Mouse (Mus musculus) forebrain, embryonic 10.5 days (tissue): ENCODE data around the gene Triobp. TPM values are rescaled to one million over a fixed set of nuclear protein-coding genes. Genes with fewer than 3 reads are reported as not detected.

Source experiments
- DNase-seq: peaks from one replicate; pipeline ENCODE4 v3.0.0-alpha.2; 2017; ENCODE audit warnings: low spot score; ENCODE audit errors: extremely low spot score
- H3K27ac ChIP-seq: fragments of 300-500 bp; sonication (generic); 2 replicates; pipeline ENCODE4 v1.5.1; 2016; ENCODE audit warnings: mild to moderate bottlenecking
- H3K27me3 ChIP-seq: fragments of 300-500 bp; sonication (generic); 2 replicates; pipeline ENCODE4 v1.6.1; 2016; ENCODE audit warnings: mild to moderate bottlenecking; ENCODE audit not compliant: poor library complexity, severe bottlenecking
- H3K36me3 ChIP-seq: fragments of 300-500 bp; sonication (generic); replicated peaks from 2 replicates; pipeline ENCODE4 v1.6.1; 2016; ENCODE audit warnings: mild to moderate bottlenecking, moderate library complexity
- H3K4me1 ChIP-seq: fragments of 300-500 bp; sonication (generic); 2 replicates; pipeline ENCODE4 v1.6.1; 2016
- H3K4me3 ChIP-seq: fragments of 300-500 bp; sonication (generic); 2 replicates; pipeline ENCODE4 v1.5.1; 2016; ENCODE audit warnings: mild to moderate bottlenecking, moderate library complexity
- H3K9me3 ChIP-seq: fragments of 300-500 bp; sonication (generic); 2 replicates; pipeline ENCODE4 v1.6.1; 2016; ENCODE audit warnings: mild to moderate bottlenecking, moderate library complexity
- WGBS: fragments of 180-500 bp; shearing (Covaris S2); methylation state at CpG from one replicate; pipeline ENCODE4 v1.1.7; 2016; 5-methylcytosine and 5-hydroxymethylcytosine counted together
- polyA plus RNA-seq: library from polyadenylated mRNA; unstranded; fragments of >200 nt; fragmentation: Nextera tagmentation; extraction: Ambion mirVana; gene quantifications from 2 replicates; pipeline ENCODE4 v1.2.1, GENCODE M21; 2016

Triobp gene
- polyA plus RNA-seq, 1 experiment from 2014 or later, result 41.6 TPM

DNA sequence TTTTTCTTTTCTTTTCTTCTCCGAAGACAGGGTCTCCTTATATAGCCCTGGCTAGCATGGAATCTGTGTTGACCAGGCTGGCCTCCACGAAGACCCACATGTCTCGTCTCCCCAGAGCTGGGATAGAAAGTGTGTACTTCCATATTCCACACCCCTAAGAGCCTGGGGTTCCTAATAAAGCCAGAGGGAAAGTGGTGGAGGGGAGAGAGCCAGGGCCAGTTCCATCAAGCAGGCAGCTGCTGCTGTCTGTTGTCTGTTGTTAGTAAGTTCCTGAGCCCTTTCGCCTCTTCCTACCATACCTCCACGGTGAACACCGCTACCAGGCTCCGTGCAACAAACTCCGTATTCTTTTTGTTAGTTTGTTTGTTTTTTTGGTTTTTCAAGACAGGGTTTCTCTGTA lies 19.0 kb upstream of the Triobp start:
- no peak for DNase-seq
- Histone ChIP-seq H3K27me3 (peaks cover 27% of the 10 kb centered on the region), H3K36me3 (peaks cover 12% of the 10 kb centered on the region), H3K9me3 (no peaks in the 10 kb centered on the region), H3K4me1 (peaks cover 51% of the 10 kb centered on the region), H3K4me3 (peak overlapping the region; percentile 51), H3K27ac (peak overlapping the region; percentile 79)
- WGBS, result 51% methylated on average over 8 of the region's 8 CpGs

GRCm38 (mm10) chr15:78930192-78930706 lies 17.3 kb upstream of the Triobp start:
- Histone ChIP-seq H3K27ac (no peak overlapping the region), H3K36me3 (peaks cover 12% of the 10 kb centered on the region), H3K4me1 (peaks cover 44% of the 10 kb centered on the region), H3K4me3 (no peak overlapping the region), H3K9me3 (no peaks in the 10 kb centered on the region), H3K27me3 (peaks cover 23% of the 10 kb centered on the region)
- WGBS, result 88% methylated on average over 6 of the region's 6 CpGs
- DNase-seq, result no peak

DNA sequence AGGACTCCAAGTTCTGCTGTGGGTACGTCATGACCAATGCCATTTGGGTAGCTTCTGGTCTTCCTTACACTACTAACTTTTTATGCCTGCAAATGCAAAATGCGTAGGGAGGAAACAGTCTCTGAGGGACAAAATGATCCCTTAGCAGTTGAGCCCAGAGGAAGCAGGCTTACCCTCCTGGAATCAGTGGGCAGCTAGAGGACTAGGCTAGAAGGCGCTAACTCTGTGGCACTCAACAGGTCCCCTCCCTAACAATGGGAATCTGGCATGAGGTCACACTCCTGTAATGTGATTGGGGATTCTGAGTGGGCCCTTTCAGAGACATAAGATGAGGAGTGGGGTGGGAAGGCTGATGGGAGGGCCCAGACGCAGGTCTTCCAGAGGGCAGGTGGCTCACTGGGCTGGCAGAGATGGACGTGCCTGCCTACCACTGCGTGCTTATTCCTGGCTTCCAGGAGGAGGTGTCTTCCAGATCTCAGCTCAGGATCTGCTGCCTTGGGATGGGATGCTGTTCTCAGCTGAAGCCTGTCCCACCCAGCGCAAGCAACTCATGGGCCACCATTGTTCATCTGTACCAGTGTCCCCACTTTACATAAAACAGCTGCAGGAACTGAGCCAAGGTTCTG lies 16.6 kb upstream of the Triobp start:
- Histone ChIP-seq H3K4me1 (peaks cover 44% of the 10 kb centered on the region), H3K27ac (no peak overlapping the region), H3K4me3 (no peak overlapping the region), H3K27me3 (peaks cover 16% of the 10 kb centered on the region), H3K9me3 (no peaks in the 10 kb centered on the region), H3K36me3 (peaks cover 12% of the 10 kb centered on the region)
- DNase-seq, result no peak
- WGBS, result 91% methylated on average over 7 of the region's 7 CpGs

- no peak overlapping the region for H3K27ac ChIP-seq
- H3K27me3 ChIP-seq, result peaks cover 13% of the 10 kb centered on the region
- DNase-seq, result no peak
- H3K4me1 ChIP-seq, result peaks cover 44% of the 10 kb centered on the region
- H3K36me3 ChIP-seq, result peaks cover 16% of the 10 kb centered on the region
- no peaks in the 10 kb centered on the region for H3K9me3 ChIP-seq
- H3K4me3 ChIP-seq, result no peak overlapping the region
- WGBS, result 35% methylated on average over 3 of the region's 3 CpGs
These were observed 15.9 kb upstream of the Triobp start for GRCm38 (mm10) chr15:78931577-78931976.

DNA sequence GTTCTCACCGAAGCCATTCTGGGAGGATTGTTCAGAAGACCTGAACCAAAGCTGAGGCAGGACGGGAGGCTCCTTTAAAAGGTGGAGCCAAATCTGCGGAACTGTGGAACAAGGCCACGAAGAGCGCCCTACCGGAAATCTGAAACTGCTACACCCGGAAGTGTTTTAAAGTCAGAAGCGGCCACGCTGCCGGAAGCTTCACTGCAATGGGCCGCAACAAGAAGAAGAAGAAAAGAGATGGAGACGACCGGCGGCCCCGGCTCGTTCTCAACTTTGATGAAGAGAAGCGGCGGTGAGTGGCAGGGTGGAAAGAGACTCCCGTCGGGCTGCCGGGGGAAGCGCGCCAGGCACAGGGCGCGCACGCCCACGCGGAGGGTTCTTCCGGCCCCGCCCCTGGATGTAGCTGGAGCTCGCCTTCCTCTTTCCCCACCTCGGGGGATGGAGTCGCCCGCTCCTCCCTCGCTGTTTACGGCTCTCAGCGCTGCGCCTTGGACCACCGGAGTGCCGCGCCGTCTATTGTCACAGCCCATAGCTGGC lies 12.7 kb upstream of the Triobp start, which contains the start of gene Nol12:
Nol12 (plus strand) TSS at position 150 of the 537 bp plus-strand sequence.
- Histone ChIP-seq H3K9me3 (no peaks in the 10 kb centered on the region), H3K4me3 (peak within 1 kb of the TSS; percentile 84), H3K27me3 (no peaks in the 10 kb centered on the region), H3K27ac (peak within 1 kb of the TSS; percentile 92), H3K36me3 (peaks cover 41% of the 10 kb centered on the region), H3K4me1 (peaks cover 22% of the 10 kb centered on the region)
- DNase-seq, result peak; percentile 89
- WGBS, result under 1% methylated on average over 42 of the region's 42 CpGs

GRCm38 (mm10) chr15:78936403-78936802 lies 11.1 kb upstream of the Triobp start:
- Histone ChIP-seq H3K36me3 (peaks cover 53% of the 10 kb centered on the region), H3K4me1 (peaks cover 19% of the 10 kb centered on the region), H3K9me3 (no peaks in the 10 kb centered on the region), H3K27ac (0 out of 2 replicates have a peak overlapping the region, but pooled peaks have one; percentile 92), H3K27me3 (no peaks in the 10 kb centered on the region), H3K4me3 (peak overlapping the region; percentile 84)
- no peak for DNase-seq
- WGBS, result 94% methylated on average over 12 of the region's 12 CpGs

DNA sequence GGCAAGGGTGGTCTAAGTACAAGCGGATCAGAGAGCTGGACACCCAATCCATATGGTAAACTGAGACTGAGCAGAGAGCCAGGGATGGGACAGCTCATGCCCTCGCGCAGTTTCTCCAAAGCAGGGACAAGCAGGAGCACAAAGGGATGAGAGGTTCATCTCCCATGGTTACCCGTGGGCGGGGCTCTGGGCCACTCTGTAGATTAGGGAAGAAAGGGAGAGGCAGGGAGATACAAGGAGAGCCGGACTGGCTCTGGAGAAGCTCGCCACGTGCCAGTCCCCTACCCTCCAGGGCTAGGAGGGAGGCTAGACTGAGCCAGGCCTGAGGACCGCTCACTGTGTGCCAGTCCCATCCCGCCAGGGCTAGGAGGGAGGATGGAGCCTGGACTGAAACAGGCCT lies 10.2 kb upstream of the Triobp start:
- 87% methylated on average over 10 of the region's 10 CpGs for WGBS
- peak overlapping the region; percentile 12; the same call in 1 of the 2 replicates for H3K4me3 ChIP-seq
- peaks cover 20% of the 10 kb centered on the region for H3K4me1 ChIP-seq
- DNase-seq, result no peak
- no peaks in the 10 kb centered on the region for H3K27me3 ChIP-seq
- H3K36me3 ChIP-seq, result peaks cover 61% of the 10 kb centered on the region
- no peak overlapping the region for H3K27ac ChIP-seq
- no peaks in the 10 kb centered on the region for H3K9me3 ChIP-seq

DNA sequence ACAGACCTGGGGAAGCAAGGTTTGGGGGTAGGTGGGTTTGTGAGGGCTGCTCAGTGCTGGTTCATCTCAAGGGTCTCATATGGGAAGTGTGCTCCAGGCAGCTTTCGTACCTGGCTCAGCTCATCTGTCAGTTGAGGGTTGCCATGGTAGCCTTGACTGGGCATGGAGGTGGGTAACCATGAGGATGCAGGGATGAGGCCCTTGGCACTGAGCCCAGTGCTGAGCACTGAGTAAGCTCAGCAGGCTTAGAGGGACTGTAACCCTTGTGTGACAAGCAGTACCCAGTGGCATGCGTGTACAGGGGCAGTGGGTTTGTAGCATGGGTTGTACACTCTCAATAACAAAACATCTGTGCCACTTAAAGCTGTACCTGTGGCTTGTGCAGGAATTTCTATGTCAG lies 9.6 kb upstream of the Triobp start:
- no peak for DNase-seq
- Histone ChIP-seq H3K4me1 (peaks cover 27% of the 10 kb centered on the region), H3K4me3 (no peak overlapping the region), H3K9me3 (no peaks in the 10 kb centered on the region), H3K36me3 (peaks cover 61% of the 10 kb centered on the region), H3K27me3 (no peaks in the 10 kb centered on the region), H3K27ac (no peak overlapping the region)
- 92% methylated on average over 2 of the region's 2 CpGs for WGBS

- WGBS, result 95% methylated on average over 13 of the region's 13 CpGs
- Histone ChIP-seq H3K4me1 (peaks cover 24% of the 10 kb centered on the region), H3K4me3 (no peak overlapping the region), H3K27me3 (no peaks in the 10 kb centered on the region), H3K27ac (no peak overlapping the region), H3K9me3 (no peaks in the 10 kb centered on the region), H3K36me3 (peaks cover 61% of the 10 kb centered on the region)
- no peak for DNase-seq
These were observed 7.2 kb upstream of the Triobp start for GRCm38 (mm10) chr15:78940325-78940724.

- H3K36me3 ChIP-seq, result peaks cover 45% of the 10 kb centered on the region
- WGBS, result 5% methylated on average over 9 of the region's 9 CpGs
- peak; percentile 86 for DNase-seq
- H3K4me1 ChIP-seq, result peaks cover 22% of the 10 kb centered on the region
- H3K4me3 ChIP-seq, result peak overlapping the region; percentile 44
- peaks cover 14% of the 10 kb centered on the region for H3K27me3 ChIP-seq
- H3K27ac ChIP-seq, result peak overlapping the region; percentile 75
- no peaks in the 10 kb centered on the region for H3K9me3 ChIP-seq
These were observed 4.9 kb upstream of the Triobp start for GRCm38 (mm10) chr15:78942663-78943062.

DNA sequence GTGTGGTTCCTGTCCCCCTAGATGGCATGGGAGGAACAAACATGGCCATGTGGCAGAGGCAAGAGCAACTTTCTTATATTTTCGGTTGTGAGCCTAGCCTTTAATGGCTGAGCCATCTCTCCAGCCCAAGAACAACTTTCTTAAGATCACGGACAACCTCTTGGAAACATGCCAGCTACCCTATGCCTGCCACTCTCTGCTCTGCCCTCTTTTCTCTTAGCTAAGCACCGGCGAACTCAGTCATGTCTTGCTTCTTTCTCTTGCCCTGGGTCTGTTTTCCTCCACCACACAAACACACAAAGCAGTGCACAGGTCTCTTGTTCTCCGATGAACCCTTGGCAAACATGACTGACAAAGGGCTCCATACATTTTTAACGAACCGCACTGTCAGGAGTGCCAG lies 1.3 kb upstream of the Triobp start:
- Histone ChIP-seq H3K36me3 (peaks cover 20% of the 10 kb centered on the region), H3K9me3 (no peaks in the 10 kb centered on the region), H3K4me3 (no peak overlapping the region), H3K27me3 (peaks cover 14% of the 10 kb centered on the region), H3K4me1 (peaks cover 40% of the 10 kb centered on the region), H3K27ac (0 out of 2 replicates have a peak overlapping the region, but pooled peaks have one; percentile 25)
- DNase-seq, result no peak
- 88% methylated on average over 7 of the region's 7 CpGs for WGBS

GRCm38 (mm10) chr15:78948152-78948725 lies 715 bp downstream of the Triobp start:
- Histone ChIP-seq H3K27me3 (peaks cover 14% of the 10 kb centered on the region), H3K36me3 (peaks cover 29% of the 10 kb centered on the region), H3K4me3 (peak overlapping the region; percentile 65), H3K4me1 (peaks cover 33% of the 10 kb centered on the region), H3K27ac (peak overlapping the region; percentile 89), H3K9me3 (no peaks in the 10 kb centered on the region)
- WGBS, result 3% methylated on average over 11 of the region's 11 CpGs
- no peak for DNase-seq

GRCm38 (mm10) chr15:78948883-78949282 lies 1.4 kb downstream of the Triobp start:
- Histone ChIP-seq H3K36me3 (peaks cover 36% of the 10 kb centered on the region), H3K9me3 (no peaks in the 10 kb centered on the region), H3K4me1 (peaks cover 33% of the 10 kb centered on the region), H3K27ac (no peak overlapping the region), H3K4me3 (peak overlapping the region; percentile 65), H3K27me3 (peaks cover 14% of the 10 kb centered on the region)
- no peak for DNase-seq
- 97% methylated on average over 3 of the region's 3 CpGs for WGBS
